Mouse (Mus musculus) embryonic facial prominence, embryonic 10.5 days (tissue): ENCODE data around the gene Ndufb10. TPM values are rescaled to one million over a fixed set of nuclear protein-coding genes. Genes with fewer than 3 reads are reported as not detected.

Source experiments
- DNase-seq: peaks from one replicate; pipeline ENCODE4 v3.0.0-alpha.2; 2017; ENCODE audit warnings: low spot score
- H3K27ac ChIP-seq: fragments of 300-500 bp; sonication (generic); replicated peaks from 2 replicates; pipeline ENCODE4 v1.5.1; 2016; ENCODE audit warnings: mild to moderate bottlenecking
- H3K27me3 ChIP-seq: fragments of 300-500 bp; sonication (generic); replicated peaks from 2 replicates; pipeline ENCODE4 v1.6.1; 2016; ENCODE audit warnings: low read depth, mild to moderate bottlenecking; ENCODE audit not compliant: poor library complexity, severe bottlenecking
- H3K36me3 ChIP-seq: fragments of 300-500 bp; sonication (generic); replicated peaks from 2 replicates; pipeline ENCODE4 v1.6.1; 2016; ENCODE audit warnings: mild to moderate bottlenecking, moderate library complexity
- H3K4me1 ChIP-seq: fragments of 300-500 bp; sonication (generic); 2 replicates; pipeline ENCODE4 v1.6.1; 2016
- H3K4me3 ChIP-seq: fragments of 300-500 bp; sonication (generic); 2 replicates; pipeline ENCODE4 v1.5.1; 2016; ENCODE audit warnings: mild to moderate bottlenecking, moderate library complexity
- H3K9me3 ChIP-seq: fragments of 300-500 bp; sonication (generic); 2 replicates; pipeline ENCODE4 v1.6.1; 2016; ENCODE audit warnings: mild to moderate bottlenecking
- WGBS: fragments of 180-500 bp; shearing (Covaris S2); methylation state at CpG from one replicate; pipeline ENCODE4 v1.1.7; 2016; 5-methylcytosine and 5-hydroxymethylcytosine counted together
- polyA plus RNA-seq: library from polyadenylated mRNA; unstranded; fragments of >200 nt; fragmentation: Nextera tagmentation; extraction: Ambion mirVana; gene quantifications from 2 replicates; pipeline ENCODE4 v1.2.1, GENCODE M21; 2016

Gene Ndufb10
- polyA plus RNA-seq, 1 experiment from 2014 or later = 199 TPM

GRCm38 (mm10) chr17:24695326-24696010 lies 28.8 kb downstream of the Ndufb10 start:
- no peak for DNase-seq

GRCm38 (mm10) chr17:24692385-24692784 lies 31.9 kb downstream of the Ndufb10 start:
- H3K27me3 ChIP-seq = peaks cover 42% of the 10 kb centered on the region
- 91% methylated on average over 5 of the region's 5 CpGs for WGBS
- DNase-seq = no peak
- no peak overlapping the region for H3K4me3 ChIP-seq
- peaks cover 44% of the 10 kb centered on the region for H3K4me1 ChIP-seq
- no peaks in the 10 kb centered on the region for H3K9me3 ChIP-seq
- peaks cover 23% of the 10 kb centered on the region for H3K36me3 ChIP-seq
- no peak overlapping the region for H3K27ac ChIP-seq

More at GRCm38 (mm10) chr17:24695326-24696010, 28.8 kb downstream of the Ndufb10 start:
- Histone ChIP-seq H3K9me3 (no peaks in the 10 kb centered on the region), H3K36me3 (peaks cover 36% of the 10 kb centered on the region), H3K4me3 (peak overlapping the region; percentile 91), H3K4me1 (peaks cover 39% of the 10 kb centered on the region), H3K27me3 (peaks cover 16% of the 10 kb centered on the region), H3K27ac (peak overlapping the region; percentile 93)
- WGBS = 7% methylated on average over 51 of the region's 51 CpGs

- H3K27ac ChIP-seq = peak within 1 kb of the TSS; percentile 66
- peaks cover 58% of the 10 kb centered on the region for H3K27me3 ChIP-seq
- peak within 1 kb of the TSS; percentile 80 for H3K4me3 ChIP-seq
- H3K4me1 ChIP-seq = peaks cover 35% of the 10 kb centered on the region
- H3K9me3 ChIP-seq = no peaks in the 10 kb centered on the region
- under 1% methylated on average over 55 of the region's 55 CpGs for WGBS
- peak; percentile 57 for DNase-seq
- peaks cover 23% of the 10 kb centered on the region for H3K36me3 ChIP-seq
Observed at GRCm38 (mm10) chr17:24689251-24690081, 34.8 kb downstream of the Ndufb10 start, which contains the start of gene Syngr3. Gene Syngr3, minus strand, starts transcription at chr17:24689955.

GRCm38 (mm10) chr17:24687599-24687998 lies 36.7 kb downstream of the Ndufb10 start:
- 18% methylated on average over 23 of the region's 23 CpGs for WGBS
- peak overlapping the region; percentile 50 for H3K4me3 ChIP-seq
- H3K27me3 ChIP-seq = peaks cover 58% of the 10 kb centered on the region
- peaks cover 9% of the 10 kb centered on the region for H3K36me3 ChIP-seq
- no peaks in the 10 kb centered on the region for H3K9me3 ChIP-seq
- no peak overlapping the region for H3K27ac ChIP-seq
- DNase-seq = no peak
- peaks cover 31% of the 10 kb centered on the region for H3K4me1 ChIP-seq

- H3K27ac ChIP-seq = no peak overlapping the region
- H3K36me3 ChIP-seq = peaks cover 9% of the 10 kb centered on the region
- H3K4me1 ChIP-seq = peaks cover 31% of the 10 kb centered on the region
- WGBS = 2% methylated on average over 25 of the region's 25 CpGs
- peak; percentile 63 for DNase-seq
- H3K9me3 ChIP-seq = no peaks in the 10 kb centered on the region
- H3K4me3 ChIP-seq = peak overlapping the region; percentile 50
- H3K27me3 ChIP-seq = peaks cover 58% of the 10 kb centered on the region
Observed at GRCm38 (mm10) chr17:24687146-24687595, 37.1 kb downstream of the Ndufb10 start.

GRCm38 (mm10) chr17:24686514-24686913 lies 37.8 kb downstream of the Ndufb10 start:
- Histone ChIP-seq H3K9me3 (no peaks in the 10 kb centered on the region), H3K27ac (no peak overlapping the region), H3K4me1 (peaks cover 31% of the 10 kb centered on the region), H3K27me3 (peaks cover 58% of the 10 kb centered on the region), H3K4me3 (peak overlapping the region; percentile 34), H3K36me3 (peaks cover 12% of the 10 kb centered on the region)
- DNase-seq = peak; percentile 64
- WGBS = 32% methylated on average over 16 of the region's 16 CpGs

- Histone ChIP-seq H3K4me3 (no peak overlapping the region), H3K9me3 (no peaks in the 10 kb centered on the region), H3K4me1 (peaks cover 14% of the 10 kb centered on the region; the same call in 1 of the 2 replicates), H3K36me3 (peaks cover 77% of the 10 kb centered on the region), H3K27ac (no peak overlapping the region), H3K27me3 (no peaks in the 10 kb centered on the region)
- 94% methylated on average over 24 of the region's 24 CpGs for WGBS
- no peak for DNase-seq
Observed at GRCm38 (mm10) chr17:24677500-24678080, 46.7 kb downstream of the Ndufb10 start.

- Histone ChIP-seq H3K4me3 (no peak overlapping the region), H3K4me1 (peaks cover 21% of the 10 kb centered on the region), H3K36me3 (peaks cover 70% of the 10 kb centered on the region), H3K9me3 (no peaks in the 10 kb centered on the region), H3K27me3 (no peaks in the 10 kb centered on the region), H3K27ac (no peak overlapping the region)
- 96% methylated on average over 5 of the region's 5 CpGs for WGBS
- no peak for DNase-seq
Observed at GRCm38 (mm10) chr17:24676877-24677276, 47.4 kb downstream of the Ndufb10 start.

- peak; percentile 74 for DNase-seq
- 66% methylated on average over 2 of the region's 2 CpGs for WGBS
- H3K27ac ChIP-seq = no peak overlapping the region
- no peaks in the 10 kb centered on the region for H3K27me3 ChIP-seq
- H3K36me3 ChIP-seq = peaks cover 63% of the 10 kb centered on the region
- H3K9me3 ChIP-seq = no peaks in the 10 kb centered on the region
- peaks cover 28% of the 10 kb centered on the region for H3K4me1 ChIP-seq
- no peak overlapping the region for H3K4me3 ChIP-seq
Observed at GRCm38 (mm10) chr17:24676187-24676586, 48.1 kb downstream of the Ndufb10 start.

GRCm38 (mm10) chr17:24674277-24674676 lies 50.0 kb downstream of the Ndufb10 start:
- DNase-seq = no peak
- Histone ChIP-seq H3K36me3 (peaks cover 44% of the 10 kb centered on the region), H3K27ac (no peak overlapping the region), H3K4me1 (peaks cover 41% of the 10 kb centered on the region), H3K4me3 (no peak overlapping the region), H3K9me3 (no peaks in the 10 kb centered on the region), H3K27me3 (no peaks in the 10 kb centered on the region)
- WGBS = 89% methylated on average over 7 of the region's 7 CpGs

- peaks cover 49% of the 10 kb centered on the region for H3K4me1 ChIP-seq
- no peaks in the 10 kb centered on the region for H3K9me3 ChIP-seq
- DNase-seq = peak; percentile 41
- no peaks in the 10 kb centered on the region for H3K27me3 ChIP-seq
- 32% methylated on average over 5 of the region's 5 CpGs for WGBS
- no peak overlapping the region for H3K27ac ChIP-seq
- H3K4me3 ChIP-seq = peak overlapping the region; percentile 81
- H3K36me3 ChIP-seq = peaks cover 23% of the 10 kb centered on the region
Observed at GRCm38 (mm10) chr17:24672141-24672540, 52.1 kb downstream of the Ndufb10 start.
